Mouse (Mus musculus): Measurements from ENCODE around the gene Slc13a3.
A peak's percentile ranks its signal among the peaks of the same experiment; 100 is the strongest.

Slc13a3 gene

DNA sequence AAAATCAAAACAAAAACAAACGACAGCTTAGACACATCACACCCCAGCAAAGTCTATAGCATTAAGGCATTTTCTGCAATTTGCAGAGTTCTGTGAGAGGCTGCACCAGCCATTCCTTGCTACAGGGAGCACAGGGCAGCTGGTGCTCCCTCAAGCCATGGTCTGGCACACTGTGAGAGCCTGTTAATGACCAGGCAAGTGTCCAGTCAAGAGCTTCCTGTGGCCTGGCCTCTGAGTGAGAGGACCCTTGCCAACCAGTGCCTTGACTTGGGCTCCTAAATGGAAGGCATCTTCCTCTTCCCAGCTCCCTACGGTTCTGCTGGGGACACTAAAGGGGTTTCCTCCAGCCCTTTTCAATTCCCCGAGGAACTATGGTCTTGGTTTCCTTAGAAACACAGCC, 59.1 kb downstream of the Slc13a3 start:
- DNase-seq (ENCODE audit: low spot score), result peak; percentile 50

DNA sequence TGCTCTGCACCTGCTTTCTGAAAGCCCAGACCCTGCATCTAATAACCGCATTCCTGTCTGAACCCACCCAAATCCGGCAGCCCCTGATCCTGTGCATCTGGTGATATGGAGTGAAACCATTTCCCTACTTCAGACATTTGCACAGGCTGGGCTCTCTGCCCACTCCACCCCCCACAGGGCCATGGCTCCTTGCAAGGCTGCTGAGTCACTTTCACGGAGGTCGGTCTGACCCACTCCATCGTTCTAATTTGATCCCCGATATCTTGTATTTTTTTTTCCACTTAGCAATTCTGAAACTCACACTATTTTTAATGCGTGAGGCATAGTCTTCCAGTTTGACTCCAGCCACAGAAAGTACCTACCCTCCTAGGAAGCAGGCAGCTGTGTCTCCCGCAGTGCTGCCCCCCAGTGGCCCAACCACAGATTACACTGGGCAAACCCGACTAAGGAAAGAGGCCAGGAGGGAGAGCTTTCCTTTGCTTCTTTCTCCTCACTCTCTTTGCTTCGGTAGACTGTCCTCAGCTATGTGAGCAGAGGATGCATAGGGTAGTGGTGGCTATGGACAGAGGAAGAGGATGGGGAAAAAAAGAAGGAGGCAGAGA, 65.2 kb downstream of the Slc13a3 start:
- peak; percentile 82 for DNase-seq (ENCODE audit: low spot score)

DNA sequence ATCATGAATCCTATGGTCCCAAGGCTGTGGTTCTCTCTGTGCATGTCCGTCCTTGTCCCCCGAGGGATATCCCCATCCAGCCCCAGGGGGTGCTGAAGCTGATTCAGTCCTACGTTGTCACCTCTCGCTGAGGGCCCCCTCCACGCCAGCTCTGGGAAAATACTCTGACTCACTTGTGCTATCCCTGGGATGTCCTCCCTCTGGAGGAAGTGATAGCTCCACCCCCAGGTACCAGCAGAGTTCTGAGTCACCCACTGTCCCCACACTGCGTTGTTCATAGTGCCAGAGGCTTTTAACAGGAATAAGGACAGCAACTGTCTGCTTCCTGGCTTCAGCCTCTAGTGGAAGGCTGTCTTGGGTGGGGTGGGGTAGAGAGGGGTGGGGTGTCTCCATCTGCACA, 67.7 kb downstream of the Slc13a3 start:
- no peak for DNase-seq (ENCODE audit: low spot score)

DNA sequence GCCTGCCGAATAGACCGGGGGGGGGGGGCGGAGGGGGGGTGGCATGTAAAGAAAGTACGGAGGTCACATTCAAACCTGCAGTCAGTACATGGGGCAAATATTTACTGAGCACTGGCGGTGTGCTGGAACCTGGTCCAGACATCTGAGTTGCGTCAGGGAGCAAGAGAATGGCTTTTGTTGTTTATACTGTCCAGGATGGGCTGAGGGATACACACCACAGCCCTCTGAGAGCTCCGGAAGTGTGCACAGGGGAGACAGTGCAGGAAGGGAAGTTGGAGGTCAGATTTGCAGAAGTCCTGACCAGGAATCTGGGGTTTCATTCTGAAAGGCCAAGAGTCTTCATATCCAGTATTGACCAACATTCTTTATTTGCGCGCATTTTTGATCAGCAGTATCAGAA, 68.1 kb downstream of the Slc13a3 start:
- DNase-seq (ENCODE audit: low spot score), result no peak

DNA sequence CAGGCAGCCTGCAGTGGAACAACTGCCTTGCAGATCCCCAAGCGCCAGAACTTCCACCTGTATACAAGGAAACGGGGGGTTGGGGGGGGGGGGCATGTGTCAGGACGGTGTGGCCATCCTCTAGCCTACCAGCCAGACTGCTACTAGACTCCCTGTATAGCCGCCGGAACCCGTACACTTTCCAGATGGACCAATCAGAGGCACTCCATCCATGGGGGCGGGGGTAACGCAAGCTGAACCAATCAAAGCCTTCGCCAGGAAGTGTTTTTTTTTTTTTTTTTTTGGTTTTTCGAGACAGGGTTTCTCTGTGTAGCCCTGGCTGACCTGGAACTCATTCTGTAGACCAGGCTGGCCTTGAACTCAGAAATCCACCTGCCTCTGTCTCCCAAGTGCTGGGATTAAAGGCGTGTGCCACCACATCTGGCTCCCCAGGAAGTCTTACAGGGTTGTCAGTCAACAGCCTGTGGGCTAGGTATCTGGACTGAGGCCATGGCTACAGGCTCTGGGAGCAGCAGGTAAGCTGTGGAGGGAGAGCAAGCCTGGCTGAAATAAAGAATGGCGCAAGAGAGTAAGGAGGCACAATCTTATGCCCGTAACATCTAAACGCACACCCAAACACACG, 74.8 kb downstream of the Slc13a3 start:
- no peak for DNase-seq (ENCODE audit: low spot score)

- DNase-seq (ENCODE audit: low spot score), result peak; percentile 38
Observed at GRCm38 (mm10) chr2:165397502-165398163, 75.4 kb downstream of the Slc13a3 start.

DNA sequence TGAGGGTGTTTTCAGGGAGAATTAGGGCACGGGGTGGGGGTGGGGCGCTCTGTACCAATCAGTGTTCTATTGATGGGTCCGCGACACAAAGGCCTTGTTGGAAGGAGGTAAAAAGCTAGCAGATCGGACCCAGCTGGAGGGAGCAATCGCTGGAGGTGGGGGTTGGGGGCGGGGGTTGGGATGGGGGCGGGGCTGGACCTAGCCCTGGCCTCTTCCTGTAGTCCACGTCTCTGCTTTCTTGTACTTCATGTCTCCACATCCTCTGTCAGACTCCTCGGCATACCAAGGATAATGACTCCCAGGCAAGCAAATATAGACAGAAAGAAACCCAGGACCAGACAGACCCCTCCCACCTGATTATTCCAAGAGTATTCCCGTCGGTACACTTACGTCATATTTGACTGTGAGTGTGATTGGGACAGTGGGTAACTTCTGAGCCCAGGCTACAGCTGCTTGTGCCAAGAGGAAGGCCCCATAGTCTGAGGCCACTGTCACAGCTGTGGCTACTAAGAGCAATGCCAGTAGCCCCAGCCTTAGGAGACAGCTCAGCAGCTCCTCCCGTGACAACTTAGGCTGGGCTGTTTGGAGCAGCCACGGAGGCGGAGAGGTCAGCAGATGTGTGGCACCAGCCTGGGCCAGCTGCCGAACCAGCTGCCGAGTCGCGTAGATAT, 76.1 kb downstream of the Slc13a3 start:
- DNase-seq (ENCODE audit: low spot score), result peak; percentile 29

GRCm38 (mm10) chr2:165392156-165392555, 80.9 kb downstream of the Slc13a3 start:
- DNase-seq (ENCODE audit: low spot score), result no peak

DNA sequence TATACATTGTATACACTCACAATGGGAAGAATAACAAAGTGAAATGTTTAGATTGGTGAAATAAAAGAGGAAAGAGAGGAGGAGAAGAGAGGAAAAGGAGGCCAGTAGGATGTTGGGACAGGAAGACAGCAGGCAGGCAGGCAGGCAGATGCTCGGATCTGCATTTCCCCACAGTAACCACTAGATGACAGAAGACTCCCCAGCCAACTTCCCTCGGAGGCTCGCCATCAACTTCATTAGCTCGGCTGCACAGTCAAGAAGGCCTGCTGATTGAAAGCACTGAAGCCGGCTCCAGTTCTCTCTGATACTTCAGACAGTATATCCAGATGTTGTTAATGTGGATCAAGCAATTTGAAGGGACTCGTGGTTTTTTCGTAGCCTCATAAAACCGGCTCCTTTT, 81.5 kb downstream of the Slc13a3 start:
- peak; percentile 85 for DNase-seq (ENCODE audit: low spot score)

DNA sequence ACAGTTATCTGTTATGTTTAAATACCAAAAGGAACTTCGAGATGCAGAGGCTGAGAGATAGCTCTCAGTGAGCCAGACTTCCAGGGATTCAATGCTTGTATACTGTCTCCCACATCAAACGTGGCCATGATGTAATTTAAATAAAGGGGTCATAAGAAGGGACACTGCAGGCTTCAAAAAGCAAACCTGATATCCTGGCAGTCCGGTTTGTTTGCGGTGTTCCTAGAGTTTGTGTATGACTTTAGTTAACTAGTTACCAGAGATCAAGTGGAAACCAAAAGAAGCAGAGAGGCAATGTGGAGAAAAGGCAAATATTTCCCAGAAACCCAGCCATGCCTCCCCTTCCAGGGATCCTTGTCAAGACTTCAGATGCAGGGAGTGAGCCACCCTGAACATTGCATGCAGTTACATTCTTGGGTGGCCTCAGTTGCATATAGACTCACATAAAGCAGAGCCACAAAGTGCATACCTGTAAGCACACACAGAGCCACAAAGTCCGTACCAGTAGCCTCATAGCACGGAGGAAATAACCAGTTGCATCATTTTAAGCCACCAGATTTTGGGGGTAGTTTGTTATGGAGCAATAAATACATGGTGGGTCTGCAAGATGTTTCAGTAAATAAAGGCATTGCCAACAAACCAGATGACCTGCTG, 83.6 kb downstream of the Slc13a3 start:
- no peak for DNase-seq (ENCODE audit: low spot score)

GRCm38 (mm10) chr2:165387844-165388495, 85.1 kb downstream of the Slc13a3 start, which contains the start of gene Zfp334:
TSS of gene Zfp334 (minus strand) at chr2:165388259.
- peak; percentile 96 for DNase-seq (ENCODE audit: low spot score)

DNA sequence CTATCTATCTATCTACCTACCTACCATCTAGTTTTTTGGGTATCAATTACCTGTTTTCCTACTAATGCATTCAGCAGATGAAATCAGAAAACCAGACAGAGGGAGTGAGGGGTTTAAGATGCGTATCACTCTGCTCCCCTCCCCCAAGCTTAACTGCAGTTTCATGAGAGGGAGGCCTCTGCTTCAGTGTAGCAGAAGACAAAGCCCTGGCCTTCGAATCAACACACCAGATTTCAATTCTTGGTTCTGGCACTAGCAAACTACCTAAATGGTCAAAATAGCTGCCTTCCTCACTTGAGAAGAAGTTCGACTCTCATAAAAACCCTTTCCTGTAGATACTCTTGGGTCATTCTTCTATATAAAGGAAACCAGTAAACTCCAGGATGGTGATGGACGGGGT, 85.7 kb downstream of the Slc13a3 start:
- DNase-seq (ENCODE audit: low spot score), result peak; percentile 30

GRCm38 (mm10) chr2:165380050-165380449, 93.0 kb downstream of the Slc13a3 start:
- DNase-seq (ENCODE audit: low spot score), result no peak

DNA sequence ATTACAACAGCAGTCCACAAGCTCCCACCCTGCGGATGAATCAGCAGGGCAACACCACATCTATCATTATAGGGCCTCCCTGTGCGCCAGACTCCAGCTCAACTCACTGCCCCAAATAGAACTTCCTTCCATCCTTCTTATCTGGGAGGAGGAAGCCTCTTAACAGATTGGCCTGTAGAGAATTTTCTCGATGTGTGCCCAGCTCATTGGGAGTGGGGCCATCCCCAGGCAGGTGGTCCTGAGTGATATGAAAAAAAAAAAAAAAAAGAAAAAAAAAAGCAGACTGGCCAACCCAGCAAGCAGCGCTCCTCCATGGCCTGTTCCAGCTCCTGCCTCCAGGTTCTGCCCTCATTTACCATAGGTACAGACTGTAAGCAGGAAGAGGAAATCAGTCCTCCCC, 97.0 kb downstream of the Slc13a3 start:
- no peak for DNase-seq (ENCODE audit: low spot score)

- DNase-seq (ENCODE audit: low spot score), result peak; percentile 63
Observed at GRCm38 (mm10) chr2:165375478-165375877, 97.6 kb downstream of the Slc13a3 start.

DNA sequence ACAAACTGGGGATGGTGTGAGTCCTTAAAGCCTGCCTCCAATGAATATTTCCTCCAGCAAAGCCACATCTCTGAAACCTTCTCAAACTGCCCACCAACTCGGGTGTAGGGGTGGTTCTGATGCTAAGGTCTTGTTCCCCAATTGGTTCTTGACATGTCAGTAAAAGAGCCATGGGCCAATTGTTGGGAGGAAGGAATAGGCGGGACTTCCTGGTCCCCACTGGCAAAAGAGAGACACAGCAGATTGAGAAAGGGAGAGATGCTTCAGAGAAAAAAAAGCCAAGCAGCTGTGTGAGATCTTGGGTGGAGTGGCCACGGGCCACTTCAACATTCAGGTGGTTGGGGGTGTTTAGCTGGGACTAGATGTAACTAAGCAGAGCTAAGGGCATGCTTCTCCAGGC, 102.0 kb downstream of the Slc13a3 start:
- no peak for DNase-seq (ENCODE audit: low spot score)

GRCm38 (mm10) chr2:165370348-165370747, 102.7 kb downstream of the Slc13a3 start:
- no peak for DNase-seq (ENCODE audit: low spot score)

GRCm38 (mm10) chr2:165368496-165368895, 104.5 kb downstream of the Slc13a3 start, which contains the start of gene Zfp663:
TSS of gene Zfp663 (minus strand) at chr2:165368729.
- DNase-seq (ENCODE audit: low spot score), result no peak

DNA sequence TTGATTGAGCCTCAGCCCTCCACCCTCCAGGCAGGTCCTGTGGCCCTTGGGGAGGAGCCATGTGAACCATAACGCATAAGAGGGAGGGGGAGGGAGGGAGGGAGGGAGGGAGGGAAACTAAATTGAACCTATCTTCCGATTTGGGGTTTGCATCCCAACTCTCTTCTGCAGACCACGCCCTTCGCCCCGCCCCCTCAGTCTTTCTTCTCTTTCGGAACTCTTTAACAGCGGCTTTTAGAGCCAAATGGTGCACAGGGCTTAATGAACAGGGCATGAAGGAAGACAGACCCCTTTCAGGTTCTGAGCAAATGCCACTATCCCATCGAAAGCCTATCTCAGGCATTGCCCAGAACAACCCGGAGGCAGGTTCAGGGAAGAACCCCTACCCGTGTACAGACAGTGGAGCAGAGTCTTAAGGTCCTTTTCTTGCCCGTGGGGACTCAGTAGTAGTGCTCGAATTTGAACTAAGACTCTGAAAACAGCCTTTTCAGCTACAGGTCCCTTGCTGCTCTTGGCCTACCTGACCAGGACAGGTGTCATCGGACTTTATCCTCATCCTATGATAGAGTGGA, 105.1 kb downstream of the Slc13a3 start:
- DNase-seq (ENCODE audit: low spot score), result no peak

DNA sequence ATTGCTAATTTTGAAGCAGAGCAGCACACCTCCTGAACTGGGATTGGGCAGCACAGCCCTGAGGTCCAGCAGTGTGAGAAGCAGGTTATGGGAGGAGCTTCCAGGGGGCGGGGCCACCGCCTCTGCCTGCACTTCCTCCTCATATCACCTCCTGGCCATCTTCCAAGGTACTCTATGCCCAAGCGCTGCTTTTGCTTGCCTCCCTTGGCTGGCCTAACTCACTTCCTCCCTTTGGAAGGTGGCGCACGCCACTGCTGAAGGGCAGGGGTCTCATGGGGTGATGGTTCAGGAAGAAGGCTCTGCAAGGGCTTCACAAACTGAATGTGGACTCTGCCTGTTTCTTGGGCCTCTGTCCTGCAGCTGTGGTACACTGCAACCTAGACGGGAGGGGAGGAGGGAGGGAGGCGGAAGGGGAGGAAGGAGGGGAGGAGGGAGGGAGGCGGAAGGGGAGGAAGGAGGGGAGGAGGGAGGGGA, 105.9 kb downstream of the Slc13a3 start:
- DNase-seq (ENCODE audit: low spot score), result no peak
